Mouse (Mus musculus): ENCODE measurements around the gene Rhobtb1.

Rhobtb1 gene

GRCm38 (mm10) chr10:69247311-69248033, 96.2 kb downstream of the Rhobtb1 start:
- DNase-seq (ENCODE audit: low read depth) = no peak

GRCm38 (mm10) chr10:69248261-69249160, 97.3 kb downstream of the Rhobtb1 start:
- no peak for DNase-seq (ENCODE audit: low read depth)

GRCm38 (mm10) chr10:69251254-69251653, 100.0 kb downstream of the Rhobtb1 start:
- no peak for DNase-seq (ENCODE audit: low read depth)

GRCm38 (mm10) chr10:69252112-69253074, 101.2 kb downstream of the Rhobtb1 start:
- no peak for DNase-seq (ENCODE audit: low read depth)

GRCm38 (mm10) chr10:69253075-69253685, 101.9 kb downstream of the Rhobtb1 start:
- no peak for DNase-seq (ENCODE audit: low read depth)

GRCm38 (mm10) chr10:69253686-69254080, 102.4 kb downstream of the Rhobtb1 start:
- no peak for DNase-seq (ENCODE audit: low read depth)

- no peak for DNase-seq (ENCODE audit: low read depth)
Measured at GRCm38 (mm10) chr10:69254390-69254847, 103.2 kb downstream of the Rhobtb1 start.

GRCm38 (mm10) chr10:69255594-69255993, 104.4 kb downstream of the Rhobtb1 start:
- DNase-seq (ENCODE audit: low read depth) = no peak

GRCm38 (mm10) chr10:69257592-69258133, 106.4 kb downstream of the Rhobtb1 start:
- no peak for DNase-seq (ENCODE audit: low read depth)

GRCm38 (mm10) chr10:69258588-69258987, 107.4 kb downstream of the Rhobtb1 start:
- no peak for DNase-seq (ENCODE audit: low read depth)

GRCm38 (mm10) chr10:69259161-69259560, 107.9 kb downstream of the Rhobtb1 start:
- no peak for DNase-seq (ENCODE audit: low read depth)

GRCm38 (mm10) chr10:69259929-69260328, 108.7 kb downstream of the Rhobtb1 start:
- no peak for DNase-seq (ENCODE audit: low read depth)

- DNase-seq (ENCODE audit: low read depth) = no peak
Measured at GRCm38 (mm10) chr10:69262918-69263822, 111.9 kb downstream of the Rhobtb1 start.

- DNase-seq (ENCODE audit: low read depth) = no peak
Measured at GRCm38 (mm10) chr10:69263906-69264305, 112.7 kb downstream of the Rhobtb1 start.

- DNase-seq (ENCODE audit: low read depth) = no peak
Measured at GRCm38 (mm10) chr10:69265421-69265820, 114.2 kb downstream of the Rhobtb1 start.

GRCm38 (mm10) chr10:69268061-69268643, 116.9 kb downstream of the Rhobtb1 start:
- no peak for DNase-seq (ENCODE audit: low read depth)

- no peak for DNase-seq (ENCODE audit: low read depth)
Measured at GRCm38 (mm10) chr10:69271436-69271835, 120.2 kb downstream of the Rhobtb1 start.

GRCm38 (mm10) chr10:69274275-69274674, 123.0 kb downstream of the Rhobtb1 start:
- DNase-seq (ENCODE audit: low read depth) = no peak

- DNase-seq (ENCODE audit: low read depth) = no peak
Measured at GRCm38 (mm10) chr10:69274705-69275104, 123.5 kb downstream of the Rhobtb1 start.
